Mouse (Mus musculus) liver, adult 2 months (tissue): ENCODE measurements around the gene Qpct.

Source experiments
- CTCF ChIP-seq: fragments of 200-500 bp; IDR thresholded peaks from 2 replicates; pipeline ENCODE4 v1.5.1; 2011; ENCODE audit warnings: low read depth, low read length, control low read depth
- POLR2A ChIP-seq: fragments of 200-500 bp; IDR thresholded peaks from 2 replicates; pipeline ENCODE4 v1.6.1; 2011; ENCODE audit warnings: low read length, control low read depth; ENCODE audit not compliant: insufficient read depth; ENCODE audit errors: extremely low read depth

GRCm38 (mm10) chr17:79108238-79108637 is 56.5 kb downstream of the Qpct start:
- no peak for TF ChIP-seq CTCF
- no peak for TF ChIP-seq POLR2A
